Mouse (Mus musculus) liver (tissue): ENCODE results near the gene Ern1.
A peak's percentile ranks its signal among the peaks of the same experiment; 100 is the strongest.
"Not testable (repeated sequence)": the region's sequence is repeated elsewhere in the genome, so short reads cannot be mapped to it uniquely, and the experiment has no call there.

Source experiments
- DNase-seq: peaks from one replicate; pipeline ENCODE4 v3.0.0-alpha.2; 2020; ENCODE audit warnings: mixed read lengths

The Ern1 gene

DNA sequence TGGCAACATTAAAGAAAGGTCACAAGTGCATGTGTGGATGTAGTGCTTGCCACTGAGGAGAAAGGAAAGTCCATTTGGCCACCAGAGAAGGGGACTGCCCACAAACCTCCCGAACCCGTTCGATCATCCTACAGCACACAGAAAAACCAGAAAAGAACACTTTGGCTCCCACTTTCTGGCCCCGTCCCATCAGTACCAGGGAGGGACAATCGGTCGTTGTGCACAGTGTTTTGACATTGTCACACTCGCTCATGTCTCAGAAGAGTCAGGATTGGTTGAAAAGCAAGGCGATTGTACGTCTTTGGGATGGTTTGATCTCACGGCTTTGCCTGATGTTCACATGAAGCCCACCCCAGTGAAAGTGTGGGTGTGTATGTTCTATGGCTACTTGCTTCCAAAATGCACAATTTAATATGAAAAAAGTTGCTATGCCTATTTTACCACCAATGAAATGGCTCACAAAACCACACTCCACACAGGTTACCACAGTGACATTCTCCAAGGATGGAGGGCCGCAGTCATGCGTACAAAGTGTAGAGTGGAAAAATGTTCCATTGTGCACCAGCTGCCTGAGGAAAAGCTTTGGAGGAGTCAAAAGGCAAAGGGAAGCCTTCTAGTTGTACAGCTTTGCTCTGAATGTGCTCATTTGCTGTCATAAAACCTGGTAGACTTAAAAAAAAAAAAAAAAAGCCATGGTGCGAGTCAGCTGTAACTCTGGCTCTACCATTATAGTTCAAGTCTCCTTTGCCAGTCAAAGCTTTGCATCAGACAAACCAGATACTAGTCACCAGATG is 15.2 kb upstream of the Ern1 start:
- DNase-seq = no peak

GRCm38 (mm10) chr11:106502159-106502505 is 14.5 kb upstream of the Ern1 start:
- no peak for DNase-seq

DNA sequence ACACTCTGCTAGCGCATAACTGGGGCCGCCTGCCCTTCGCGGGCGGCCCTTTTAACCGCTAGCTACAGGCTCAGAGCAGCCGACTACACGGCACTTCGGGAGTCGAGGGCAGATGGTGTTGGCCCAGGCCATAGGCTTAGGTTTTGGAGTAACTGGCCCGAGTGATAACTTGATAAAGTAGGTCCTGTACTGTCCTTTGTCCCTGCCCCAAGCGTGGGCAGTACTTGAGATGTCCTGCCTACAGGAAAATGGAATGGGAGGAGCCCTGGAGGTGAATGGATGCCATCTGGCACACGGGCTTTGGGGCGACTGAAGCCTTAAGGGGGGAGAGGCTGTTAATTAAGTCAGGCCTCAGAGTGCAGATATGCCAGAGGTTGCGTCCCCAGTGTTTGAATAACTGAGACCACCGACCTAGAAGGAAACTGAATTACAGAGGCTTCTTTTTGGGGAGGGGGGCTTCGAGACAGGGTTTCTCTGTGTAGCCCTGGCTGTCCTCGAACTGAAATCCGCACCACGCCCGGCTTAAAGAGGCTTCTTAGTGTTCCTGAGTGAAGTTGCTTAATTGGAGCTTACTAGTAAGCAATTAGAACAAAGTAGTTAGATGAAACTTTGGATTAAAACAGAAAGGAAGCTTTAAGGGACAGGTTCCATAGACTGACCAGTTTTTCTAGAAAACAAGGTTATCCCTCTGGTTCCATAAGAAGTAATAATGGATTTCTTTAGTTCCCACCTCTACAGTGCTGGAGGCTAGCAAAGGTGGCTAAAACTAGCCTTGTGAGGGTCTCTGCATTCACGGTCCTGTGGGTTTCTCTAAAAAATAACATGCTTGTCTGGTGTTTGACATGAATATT is 13.9 kb upstream of the Ern1 start:
- peak; percentile 59 for DNase-seq

DNA sequence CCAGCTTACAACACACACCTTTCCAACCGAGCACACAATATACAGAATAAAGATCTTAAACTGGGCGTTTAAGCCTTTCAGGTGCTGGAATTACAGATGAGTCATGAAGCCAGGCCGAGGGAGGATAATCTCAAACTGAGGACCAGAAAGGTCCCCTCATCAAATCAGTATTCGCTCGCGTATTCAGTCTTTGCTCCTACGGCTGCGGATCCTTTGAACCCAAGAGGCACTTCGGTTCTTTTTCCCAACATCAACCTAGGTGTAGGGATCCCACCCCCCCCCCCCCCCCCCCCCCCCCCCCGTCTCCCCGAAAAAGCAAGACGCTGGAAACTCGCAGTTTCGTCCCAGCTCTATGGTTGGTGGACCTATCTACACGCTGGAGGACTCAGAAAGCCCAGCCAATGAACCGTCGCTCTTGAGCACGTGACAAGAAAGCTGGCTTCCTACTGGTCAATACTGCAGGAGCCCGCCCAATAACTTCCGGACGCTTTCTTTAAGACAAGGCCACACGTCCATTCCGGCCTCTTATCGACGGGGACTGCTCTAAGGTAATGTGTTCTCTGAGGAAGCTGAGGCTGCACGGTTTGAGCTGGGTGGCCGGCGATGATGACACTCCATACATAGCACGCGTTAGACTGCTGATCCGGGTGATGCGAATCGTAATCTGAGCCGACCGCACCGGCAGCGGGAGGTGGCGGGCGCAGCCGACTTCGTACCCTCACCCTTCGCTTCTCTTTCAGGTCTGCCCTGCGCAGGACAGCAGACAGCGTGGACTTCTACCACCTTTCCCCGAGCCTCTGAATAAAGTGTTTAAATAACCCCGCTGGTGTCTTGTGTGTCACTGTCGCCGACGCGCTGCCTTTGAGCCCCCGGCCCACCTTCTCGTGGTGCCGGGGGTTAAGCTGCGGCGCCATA is 13.0 kb upstream of the Ern1 start:
- peak; percentile 93 for DNase-seq

DNA sequence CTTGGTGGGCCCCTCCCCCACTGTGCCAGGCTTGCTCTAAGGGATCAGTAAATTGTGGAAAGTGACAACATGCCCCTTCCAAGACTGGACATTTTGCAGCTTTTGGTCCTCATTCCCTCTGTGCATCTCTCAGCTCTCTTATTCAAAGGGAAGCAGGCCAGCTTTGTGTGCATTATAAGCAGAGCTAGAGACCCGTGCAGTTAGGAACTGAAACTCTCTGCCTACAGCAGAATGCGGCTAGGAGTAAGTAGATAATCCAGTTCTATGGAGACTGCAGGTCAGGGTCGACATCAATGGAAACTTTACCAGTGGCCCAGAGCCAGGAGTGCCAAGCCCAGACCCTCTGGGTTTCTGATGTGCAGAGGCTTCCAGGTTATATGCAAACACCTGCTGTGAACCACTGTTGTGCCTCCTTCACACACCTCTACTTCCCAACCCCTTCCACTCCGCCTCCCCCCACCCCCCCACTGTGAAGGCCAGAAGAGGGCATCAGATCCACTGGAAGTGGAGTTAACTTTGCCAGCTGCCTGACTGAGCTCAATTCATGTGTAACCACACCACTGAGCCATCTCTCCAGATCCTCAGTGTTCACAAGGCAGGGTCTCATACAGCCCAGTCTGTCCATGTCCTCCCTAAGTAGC is 11.2 kb upstream of the Ern1 start:
- no peak for DNase-seq

- DNase-seq = no peak
These were observed 10.3 kb upstream of the Ern1 start for GRCm38 (mm10) chr11:106497926-106498325.

GRCm38 (mm10) chr11:106497009-106497408 is 9.4 kb upstream of the Ern1 start:
- not testable (repeated sequence) for DNase-seq

DNA sequence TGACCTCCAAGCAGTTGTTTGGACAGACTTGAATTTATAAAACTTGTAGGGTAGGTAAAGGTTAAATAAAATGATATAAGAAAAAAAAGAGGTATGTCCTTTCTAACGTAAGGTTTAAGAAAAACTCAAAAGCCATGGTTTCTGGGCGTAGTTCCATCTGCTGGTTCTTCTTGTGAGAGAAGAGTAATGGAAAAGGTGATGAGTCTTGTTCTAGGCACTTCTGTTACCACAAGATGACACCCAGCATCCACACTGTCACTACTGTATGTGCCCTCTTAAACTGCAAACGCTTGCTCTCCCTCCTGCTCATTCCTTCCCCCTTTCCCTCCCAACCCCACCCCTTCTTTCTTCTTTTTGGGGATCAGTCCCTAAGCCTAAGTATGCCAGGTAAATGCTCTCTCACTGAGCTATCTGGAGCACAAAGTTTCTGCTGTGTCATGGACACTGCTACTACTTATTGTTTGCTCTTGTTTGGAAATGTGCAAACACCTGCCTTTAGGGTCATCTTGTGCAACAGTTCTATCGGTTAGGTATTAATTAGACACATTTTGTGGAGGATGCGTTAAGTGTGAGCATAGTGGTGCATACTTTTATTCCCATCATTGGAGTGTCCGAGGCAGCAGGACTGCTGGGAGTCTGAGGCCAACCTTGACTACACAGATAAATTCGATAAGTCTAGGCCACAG is 5.5 kb upstream of the Ern1 start:
- DNase-seq = no peak

DNA sequence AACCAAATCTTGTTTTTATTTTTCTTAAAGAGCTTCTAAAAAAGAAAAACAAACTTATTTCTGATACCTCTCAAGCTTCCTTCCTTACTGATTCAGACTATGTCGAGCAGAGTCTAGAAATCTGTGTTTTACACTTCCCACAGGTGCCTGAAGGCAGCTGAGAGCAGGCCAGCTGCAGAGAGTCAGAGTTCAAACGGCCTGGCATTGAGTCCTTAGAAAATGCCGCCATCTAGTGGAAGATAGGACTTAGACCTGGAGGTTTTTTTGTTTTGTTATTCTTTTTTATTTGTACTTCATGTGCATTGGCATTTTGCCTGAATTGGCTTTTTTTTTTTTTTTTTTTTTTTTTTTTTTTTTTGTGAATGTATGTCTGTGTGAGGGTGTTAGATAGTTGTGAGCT is 3.7 kb upstream of the Ern1 start:
- DNase-seq = peak; percentile 50

GRCm38 (mm10) chr11:106490600-106490999 is 2.9 kb upstream of the Ern1 start:
- not testable (repeated sequence) for DNase-seq

- no peak for DNase-seq
These were observed 2.4 kb upstream of the Ern1 start for GRCm38 (mm10) chr11:106490057-106490456.

DNA sequence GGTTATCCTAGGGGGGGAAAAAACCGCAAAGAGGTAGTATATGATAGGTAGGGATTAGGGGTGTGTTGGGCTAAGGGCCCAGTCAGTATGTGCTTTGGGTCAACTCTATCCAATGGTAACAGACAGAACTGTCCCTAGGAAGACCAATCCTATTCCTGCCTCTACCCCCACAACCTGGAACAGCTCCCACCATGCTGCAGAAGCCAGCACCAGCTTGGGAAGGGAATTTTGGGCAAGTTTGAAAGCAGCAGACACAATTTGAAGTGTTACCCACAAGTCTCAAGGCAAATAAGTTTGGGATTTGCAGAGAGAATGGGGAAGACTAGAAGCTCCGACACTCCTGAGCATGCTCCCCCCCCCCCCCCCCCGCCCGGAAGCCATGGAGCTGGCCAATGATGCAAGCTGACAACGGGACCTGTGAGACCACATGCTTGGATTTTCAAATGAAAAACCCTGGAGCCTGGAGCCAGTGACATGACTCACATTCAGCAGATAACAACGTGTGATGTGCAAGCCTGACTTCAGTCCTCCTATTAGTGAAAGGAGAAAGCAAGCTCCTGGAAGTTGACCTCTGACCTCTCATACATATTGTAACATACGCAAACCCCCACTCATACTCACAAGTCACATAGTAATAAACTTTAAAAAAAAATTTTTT is 1.5 kb upstream of the Ern1 start:
- no peak for DNase-seq

DNA sequence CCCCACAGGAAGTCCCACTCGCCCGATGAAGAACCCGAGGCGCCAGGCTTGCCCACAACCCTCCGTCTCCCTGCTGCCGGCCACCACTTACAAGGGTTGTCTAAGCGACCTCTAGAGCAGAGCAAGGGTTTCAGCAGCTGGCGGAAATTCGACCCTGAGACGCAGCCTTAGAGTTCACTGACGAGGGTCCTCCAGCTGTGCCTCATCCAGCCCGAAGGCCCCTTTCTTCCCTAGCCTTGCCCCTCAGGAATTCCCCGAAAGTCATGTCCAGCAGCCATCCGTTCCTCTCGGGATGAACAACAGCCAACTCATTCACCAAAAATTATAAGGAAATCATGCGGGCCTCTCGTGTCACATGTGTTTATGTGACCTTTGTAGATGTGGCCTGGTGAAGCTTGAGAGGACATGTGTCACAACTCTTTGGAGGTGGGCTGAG is 492 bp upstream of the Ern1 start:
- no peak for DNase-seq

GRCm38 (mm10) chr11:106486866-106487732 is 553 bp downstream of the Ern1 start:
- peak; percentile 64 for DNase-seq

- peak; percentile 50 for DNase-seq
These were observed 1.4 kb downstream of the Ern1 start for GRCm38 (mm10) chr11:106486042-106486865.

DNA sequence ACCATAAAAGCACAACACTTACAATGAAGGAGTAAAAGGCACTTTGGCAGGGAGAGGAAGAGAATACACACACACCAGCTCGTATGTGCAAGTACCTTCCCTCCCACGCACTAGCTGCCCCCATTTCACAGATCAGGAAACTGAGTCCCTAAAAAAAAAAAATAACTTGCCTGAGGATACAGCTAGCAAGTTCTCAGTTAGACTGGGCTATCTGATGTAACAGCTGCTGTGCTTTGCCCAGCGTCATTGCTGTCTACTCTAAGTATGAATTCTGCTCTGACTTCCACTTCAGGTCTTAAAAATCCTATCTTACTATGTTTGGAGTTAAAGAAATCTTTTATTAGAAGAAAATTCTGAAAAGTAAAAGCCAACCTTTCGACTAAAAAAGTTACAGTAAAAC is 2.0 kb downstream of the Ern1 start:
- DNase-seq = no peak

GRCm38 (mm10) chr11:106484875-106485274 is 2.8 kb downstream of the Ern1 start:
- DNase-seq = no peak

GRCm38 (mm10) chr11:106482867-106483266 is 4.8 kb downstream of the Ern1 start:
- no peak for DNase-seq

- DNase-seq = no peak
These were observed 6.0 kb downstream of the Ern1 start for GRCm38 (mm10) chr11:106481651-106482050.
